Mouse (Mus musculus): Measurements from ENCODE around the gene Qrich2. TPM values are rescaled to one million over a fixed set of nuclear protein-coding genes. Genes with fewer than 3 reads are reported as not detected.

The Qrich2 gene
- total and polyA plus RNA-seq, 2 experiments from 2014 or later, result 0.14 TPM; not detected in 1

GRCm38 (mm10) chr11:116432593-116433355 lies 33.3 kb downstream of the Qrich2 start:
- TF ChIP-seq CTCF (IDR thresholded peaks at IDR 0.05), result no peak
- peaks cover 5% of the 10 kb centered on the region; the same call in 1 of the 2 replicates for H3K36me3 ChIP-seq (ENCODE audit: insufficient read depth, low read length)
- 62% methylated on average over 8 of the region's 8 CpGs for WGBS
- no peak overlapping the region for H3K4me3 ChIP-seq (ENCODE audit: low read depth, low read length)
- H3K27me3 ChIP-seq (ENCODE audit: insufficient read depth, low read length), result no peaks in the 10 kb centered on the region
- peaks cover 15% of the 10 kb centered on the region for H3K4me1 ChIP-seq (ENCODE audit: insufficient read depth, low read length)
- no peaks in the 10 kb centered on the region for H3K9me3 ChIP-seq (ENCODE audit: low read length)
- no peak overlapping the region for H3K9ac ChIP-seq (replicated peaks; ENCODE audit: low read length, poor library complexity, severe bottlenecking)
- no peak overlapping the region for H3K4me2 ChIP-seq (ENCODE audit: low read depth, low read length, poor library complexity, severe bottlenecking)
- no peak for ATAC-seq (ENCODE audit: low FRiP score)
- no peak for DNase-seq (ENCODE audit: low spot score)
- no peak overlapping the region for H3K27ac ChIP-seq (ENCODE audit: low read depth, low read length)

- DNase-seq (ENCODE audit: low spot score), result no peak
- Histone ChIP-seq H3K9me3 (ENCODE audit: low read length) (no peaks in the 10 kb centered on the region), H3K4me3 (ENCODE audit: low read depth, low read length) (no peak overlapping the region), H3K36me3 (ENCODE audit: insufficient read depth, low read length) (peaks cover under 1% of the 10 kb centered on the region; the same call in 1 of the 2 replicates), H3K27me3 (ENCODE audit: insufficient read depth, low read length) (no peaks in the 10 kb centered on the region), H3K27ac (ENCODE audit: low read depth, low read length) (no peak overlapping the region), H3K4me1 (ENCODE audit: insufficient read depth, low read length) (peaks cover 15% of the 10 kb centered on the region), H3K4me2 (ENCODE audit: low read depth, low read length, poor library complexity, severe bottlenecking) (no peak overlapping the region), H3K9ac (replicated peaks; ENCODE audit: low read length, poor library complexity, severe bottlenecking) (no peak overlapping the region)
- ATAC-seq (ENCODE audit: low FRiP score), result no peak
- no peak for TF ChIP-seq CTCF (IDR thresholded peaks at IDR 0.05)
- 52% methylated on average over 6 of the region's 6 CpGs for WGBS
These were observed 33.9 kb downstream of the Qrich2 start for GRCm38 (mm10) chr11:116432127-116432526.

- H3K27me3 ChIP-seq (ENCODE audit: insufficient read depth, low read length), result no peaks in the 10 kb centered on the region
- no peak overlapping the region for H3K4me3 ChIP-seq (ENCODE audit: low read depth, low read length)
- no peak overlapping the region for H3K4me2 ChIP-seq (ENCODE audit: low read depth, low read length, poor library complexity, severe bottlenecking)
- H3K9me3 ChIP-seq (ENCODE audit: low read length), result no peaks in the 10 kb centered on the region
- ATAC-seq (ENCODE audit: low FRiP score) (no peak), DNase-seq (ENCODE audit: low spot score) (no peak)
- no peaks in the 10 kb centered on the region for H3K36me3 ChIP-seq (ENCODE audit: insufficient read depth, low read length)
- H3K27ac ChIP-seq (ENCODE audit: low read depth, low read length), result no peak overlapping the region
- H3K4me1 ChIP-seq (ENCODE audit: insufficient read depth, low read length), result peaks cover 10% of the 10 kb centered on the region
- WGBS, result 46% methylated on average over 11 of the region's 11 CpGs
- H3K9ac ChIP-seq (replicated peaks; ENCODE audit: low read length, poor library complexity, severe bottlenecking), result no peak overlapping the region
- TF ChIP-seq CTCF (IDR thresholded peaks at IDR 0.05), result no peak
These were observed 34.5 kb downstream of the Qrich2 start for GRCm38 (mm10) chr11:116431428-116432077.

- Histone ChIP-seq H3K27ac (ENCODE audit: low read depth, low read length) (no peak overlapping the region), H3K4me1 (ENCODE audit: insufficient read depth, low read length) (peaks cover 5% of the 10 kb centered on the region; the same call in 1 of the 2 replicates), H3K9me3 (ENCODE audit: low read length) (no peaks in the 10 kb centered on the region), H3K36me3 (ENCODE audit: insufficient read depth, low read length) (no peaks in the 10 kb centered on the region), H3K4me2 (ENCODE audit: low read depth, low read length, poor library complexity, severe bottlenecking) (no peak overlapping the region), H3K27me3 (ENCODE audit: insufficient read depth, low read length) (no peaks in the 10 kb centered on the region), H3K9ac (replicated peaks; ENCODE audit: low read length, poor library complexity, severe bottlenecking) (0 out of 2 replicates have a peak overlapping the region, but pooled peaks have one; percentile 13), H3K4me3 (ENCODE audit: low read depth, low read length) (no peak overlapping the region)
- ATAC-seq (ENCODE audit: low FRiP score), result no peak
- 34% methylated on average over 22 of the region's 22 CpGs for WGBS
- TF ChIP-seq CTCF (IDR thresholded peaks at IDR 0.05), result no peak
- DNase-seq (ENCODE audit: low spot score), result no peak
These were observed 35.2 kb downstream of the Qrich2 start for GRCm38 (mm10) chr11:116430723-116431427.

GRCm38 (mm10) chr11:116429862-116430613 lies 36.0 kb downstream of the Qrich2 start:
- WGBS, result 85% methylated on average over 9 of the region's 9 CpGs
- Histone ChIP-seq H3K4me1 (ENCODE audit: insufficient read depth, low read length) (no peaks in the 10 kb centered on the region), H3K9ac (replicated peaks; ENCODE audit: low read length, poor library complexity, severe bottlenecking) (no peak overlapping the region), H3K4me2 (ENCODE audit: low read depth, low read length, poor library complexity, severe bottlenecking) (no peak overlapping the region), H3K27ac (ENCODE audit: low read depth, low read length) (no peak overlapping the region), H3K36me3 (ENCODE audit: insufficient read depth, low read length) (no peaks in the 10 kb centered on the region), H3K9me3 (ENCODE audit: low read length) (no peaks in the 10 kb centered on the region), H3K4me3 (ENCODE audit: low read depth, low read length) (no peak overlapping the region), H3K27me3 (ENCODE audit: insufficient read depth, low read length) (no peaks in the 10 kb centered on the region)
- DNase-seq (ENCODE audit: low spot score) (no peak), ATAC-seq (ENCODE audit: low FRiP score) (no peak)
- TF ChIP-seq CTCF (IDR thresholded peaks at IDR 0.05), result no peak

Measured in midbrain, postnatal 0 days (tissue).